Mouse (Mus musculus) urinary bladder, postnatal 14 days (tissue): ENCODE data around the gene Thsd7b.
A peak's percentile ranks its signal among the peaks of the same experiment; 100 is the strongest.
"Not testable (repeated sequence)": the region's sequence is repeated elsewhere in the genome, so short reads cannot be mapped to it uniquely, and the experiment has no call there.

ENCODE experiments used
- DNase-seq: peaks from one replicate; pipeline ENCODE4 v3.0.0; 2021; ENCODE audit warnings: low spot score

Thsd7b gene

DNA sequence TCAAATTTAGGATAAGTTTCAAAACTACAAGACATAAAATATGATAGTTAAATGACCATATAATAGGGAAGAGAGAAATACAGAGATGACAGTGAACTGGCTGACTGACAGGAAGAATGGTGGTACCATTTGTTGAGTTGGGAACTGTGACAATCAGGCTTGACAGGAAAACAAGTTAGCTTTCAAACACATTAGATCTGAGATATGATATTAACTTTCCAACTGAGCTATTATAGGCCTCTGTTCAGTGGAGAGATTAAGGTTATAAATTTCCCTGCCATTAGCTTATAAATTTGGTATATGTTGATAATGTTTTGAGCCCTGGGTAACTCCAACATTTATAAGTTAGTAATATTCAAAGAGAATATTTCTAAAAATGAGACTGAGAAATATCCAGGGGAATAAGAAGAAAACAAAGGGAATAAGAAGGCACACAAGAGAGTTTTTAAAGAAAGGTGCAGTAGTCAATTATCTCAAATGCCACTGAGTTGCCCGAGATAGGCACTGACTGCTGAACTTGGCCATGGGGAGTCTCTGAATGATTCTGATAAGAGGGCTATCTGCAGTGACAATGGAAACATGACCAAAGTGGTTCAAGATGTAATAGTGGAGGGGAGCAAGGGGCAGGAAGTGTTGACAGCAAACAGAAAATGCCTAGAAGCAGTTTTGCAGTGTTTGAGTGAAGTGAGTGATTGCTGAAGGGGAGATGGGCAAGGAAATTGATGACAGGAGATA lies 839.6 kb downstream of the Thsd7b start:
- DNase-seq = no peak

- no peak for DNase-seq
Observed at GRCm38 (mm10) chr1:130113549-130113948, 840.4 kb downstream of the Thsd7b start.

DNA sequence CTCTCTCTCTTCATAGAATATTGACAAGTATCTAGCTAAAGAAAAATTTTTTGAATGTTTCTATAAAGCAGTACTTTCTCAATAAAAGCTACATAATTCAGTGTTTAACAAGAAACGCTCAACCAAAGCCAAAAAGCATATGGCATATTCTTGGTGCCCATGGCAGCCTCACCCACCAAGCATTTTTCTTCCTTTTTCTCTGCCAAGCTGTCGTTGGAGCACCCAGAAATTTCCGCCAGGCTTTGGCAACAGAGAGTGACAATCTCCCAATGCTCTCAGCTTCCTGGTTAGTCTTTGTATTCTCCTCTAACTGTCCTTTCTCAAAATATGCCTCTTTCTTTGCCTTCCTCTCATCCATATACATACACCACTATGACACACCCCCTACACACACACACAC lies 857.8 kb downstream of the Thsd7b start:
- DNase-seq = no peak

GRCm38 (mm10) chr1:130166187-130166586 lies 893.1 kb downstream of the Thsd7b start:
- no peak for DNase-seq

DNA sequence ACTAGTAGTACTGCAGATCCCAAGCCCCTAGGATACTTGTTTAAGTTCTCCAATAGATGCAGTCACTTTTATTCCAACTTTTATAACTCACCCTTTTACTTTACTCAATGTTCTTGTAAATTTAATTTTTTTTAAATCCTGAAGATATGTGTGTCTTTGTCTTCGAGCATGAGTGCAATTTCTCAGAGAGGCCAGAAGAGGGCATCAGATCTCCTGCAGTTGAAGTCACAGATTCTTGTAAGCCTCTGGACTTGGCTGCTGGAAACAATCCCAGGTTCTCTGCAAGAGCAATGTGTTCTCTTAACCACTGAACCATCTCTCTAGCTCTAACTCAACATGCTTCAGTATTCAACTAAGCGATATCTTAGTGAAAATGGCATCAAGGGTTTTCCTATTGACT lies 894.2 kb downstream of the Thsd7b start:
- DNase-seq = no peak

GRCm38 (mm10) chr1:130169875-130170274 lies 896.8 kb downstream of the Thsd7b start:
- no peak for DNase-seq

DNA sequence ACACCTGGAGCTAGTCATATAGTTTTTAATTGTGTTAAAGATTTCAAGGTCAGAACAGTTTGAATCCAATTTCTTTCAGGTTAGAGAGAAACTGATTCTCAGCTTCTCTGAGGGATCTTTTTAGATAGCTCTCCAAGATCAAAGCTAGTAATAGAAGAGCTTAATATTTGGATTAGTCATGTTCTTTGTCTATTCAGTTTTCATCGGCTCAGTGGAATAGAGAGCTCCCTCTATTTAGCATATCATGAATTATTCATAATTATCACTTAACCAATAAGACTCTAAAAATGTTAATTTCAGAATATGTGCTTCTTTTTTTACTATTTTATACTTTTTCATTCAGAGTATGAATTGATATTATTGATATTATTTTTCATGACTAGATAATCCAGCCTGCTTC lies 897.2 kb downstream of the Thsd7b start:
- DNase-seq = no peak

- DNase-seq = not testable (repeated sequence)
Observed at GRCm38 (mm10) chr1:130186836-130187235, 913.7 kb downstream of the Thsd7b start.

DNA sequence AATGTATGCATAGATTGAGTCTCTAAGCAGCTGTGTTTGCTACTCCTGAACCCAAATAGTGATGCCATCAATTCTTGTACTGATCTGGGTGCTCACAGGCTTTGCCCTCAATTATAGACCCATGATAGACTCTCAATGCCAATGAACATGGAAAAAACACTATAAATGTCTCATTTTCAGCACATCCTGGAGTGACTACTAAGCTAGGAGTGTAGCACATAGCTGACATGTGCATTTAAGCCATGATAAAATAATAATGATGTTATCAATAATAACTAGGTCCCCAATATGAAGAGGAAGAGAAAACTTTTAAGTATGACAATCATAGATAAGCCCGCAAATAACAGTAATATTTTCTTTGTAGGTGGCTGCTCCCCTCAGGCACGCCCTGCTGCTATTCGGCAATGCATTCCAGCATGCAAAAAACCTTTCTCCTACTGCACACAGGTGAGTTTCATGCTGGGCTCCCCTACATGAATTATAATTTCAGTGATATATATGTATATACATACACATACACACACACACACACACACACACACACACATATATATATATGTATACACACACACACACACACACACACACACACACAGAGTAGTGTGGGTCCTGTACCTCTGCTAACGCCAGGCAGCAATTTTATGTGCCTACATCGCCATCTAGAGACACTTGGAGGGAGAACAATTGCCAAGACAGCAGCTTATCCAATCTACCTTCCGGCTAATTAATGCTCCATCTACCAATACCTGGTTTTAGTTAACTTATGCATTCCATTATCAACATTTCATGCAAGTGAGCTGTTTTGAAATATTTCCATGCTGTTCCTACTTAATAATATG lies 919.3 kb downstream of the Thsd7b start:
- peak; percentile 10 for DNase-seq

DNA sequence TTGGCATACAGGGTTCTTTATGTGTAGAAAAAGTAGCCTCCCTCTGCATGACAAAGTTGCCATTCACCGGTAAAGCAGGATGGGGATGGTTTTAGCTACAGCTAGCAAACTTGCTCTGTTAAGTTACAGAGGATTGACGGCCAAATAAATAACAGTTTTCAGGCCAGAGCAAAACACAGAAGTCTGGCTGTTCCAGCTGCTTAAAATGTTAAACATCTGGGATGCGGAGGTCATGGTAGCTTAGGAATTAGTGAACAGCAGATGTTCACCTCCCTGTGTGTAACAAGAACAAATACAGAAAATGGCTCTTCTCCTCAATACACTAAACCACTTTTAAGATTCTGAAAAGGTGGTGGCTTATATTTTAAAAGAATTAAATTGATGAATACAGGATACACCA lies 944.3 kb downstream of the Thsd7b start:
- DNase-seq = no peak

- DNase-seq = no peak
Observed at GRCm38 (mm10) chr1:130222904-130223303, 949.8 kb downstream of the Thsd7b start.

GRCm38 (mm10) chr1:130245563-130245962 lies 972.5 kb downstream of the Thsd7b start:
- no peak for DNase-seq

- DNase-seq = not testable (repeated sequence)
Observed at GRCm38 (mm10) chr1:130246264-130246663, 973.2 kb downstream of the Thsd7b start.

- DNase-seq = not testable (repeated sequence)
Observed at GRCm38 (mm10) chr1:130246930-130247329, 973.8 kb downstream of the Thsd7b start.

DNA sequence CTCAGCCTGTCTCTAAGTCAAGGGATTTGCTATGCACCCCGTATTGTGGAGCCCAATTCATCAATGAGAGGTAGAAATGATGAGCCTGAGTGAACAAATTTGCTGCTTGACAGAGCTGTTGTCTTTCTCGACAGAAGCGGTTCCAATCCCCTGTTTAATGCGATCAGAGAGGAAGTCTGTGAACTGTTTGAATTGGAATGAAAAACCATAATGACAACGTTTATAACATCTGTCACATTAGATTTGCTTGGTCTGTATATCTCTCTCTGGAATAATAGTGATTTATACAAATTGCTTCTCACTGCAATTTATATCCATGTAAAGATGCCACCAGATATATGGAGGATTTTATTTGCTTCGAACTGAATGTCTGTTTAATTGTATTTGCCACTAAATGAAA lies 988.9 kb downstream of the Thsd7b start:
- no peak for DNase-seq
